Mouse (Mus musculus) heart, embryonic 13.5 days (tissue): ENCODE results near the gene Nicn1. TPM values are rescaled to one million over a fixed set of nuclear protein-coding genes. Genes with fewer than 3 reads are reported as not detected.
"Not testable (repeated sequence)": the region's sequence is repeated elsewhere in the genome, so short reads cannot be mapped to it uniquely, and the experiment has no call there.

Experiments used
- ATAC-seq: fragments of 200-750 bp; cut with Nextera tagmentation; 2 replicates; pipeline ENCODE4 v1.8.0; 2017; ENCODE audit warnings: moderate TSS enrichment; ENCODE audit not compliant: insufficient number of reproducible peaks, low FRiP score, low TSS enrichment; ENCODE audit errors: extremely low read depth
- H3K27ac ChIP-seq: fragments of 300-500 bp; sonication (generic); replicated peaks from 2 replicates; pipeline ENCODE4 v1.5.1; 2015; ENCODE audit warnings: moderate library complexity, mild to moderate bottlenecking, inconsistent platforms
- H3K27me3 ChIP-seq: fragments of 300-500 bp; sonication (generic); replicated peaks from 2 replicates; pipeline ENCODE4 v1.6.1; 2015; ENCODE audit warnings: mild to moderate bottlenecking, inconsistent platforms
- H3K36me3 ChIP-seq: fragments of 300-500 bp; sonication (generic); 2 replicates; pipeline ENCODE4 v1.6.1; 2015; ENCODE audit warnings: mild to moderate bottlenecking, inconsistent platforms
- H3K4me1 ChIP-seq: fragments of 300-500 bp; sonication (generic); 2 replicates; pipeline ENCODE4 v1.6.1; 2015; ENCODE audit warnings: inconsistent platforms
- H3K4me2 ChIP-seq: fragments of 300-500 bp; sonication (generic); 2 replicates; pipeline ENCODE4 v1.6.1; 2015; ENCODE audit warnings: inconsistent platforms, mild to moderate bottlenecking, moderate library complexity
- H3K4me3 ChIP-seq: fragments of 300-500 bp; sonication (generic); 2 replicates; pipeline ENCODE4 v1.5.1; 2015; ENCODE audit warnings: moderate library complexity, mild to moderate bottlenecking, inconsistent platforms
- H3K9ac ChIP-seq: fragments of 300-500 bp; sonication (generic); 2 replicates; pipeline ENCODE4 v1.6.1; 2015; ENCODE audit warnings: inconsistent platforms, mild to moderate bottlenecking, moderate library complexity
- H3K9me3 ChIP-seq: fragments of 300-500 bp; sonication (generic); 2 replicates; pipeline ENCODE4 v1.6.1; 2016; ENCODE audit warnings: inconsistent platforms
- WGBS: fragments of 180-500 bp; shearing (Covaris S2); methylation state at CpG from one replicate; pipeline ENCODE4 v1.1.7; 2015; ENCODE audit warnings: mixed read lengths; 5-methylcytosine and 5-hydroxymethylcytosine counted together
- polyA plus RNA-seq: library from polyadenylated mRNA; unstranded; fragments of >200 nt; fragmentation: Nextera tagmentation; extraction: Ambion mirVana; gene quantifications from 2 replicates; pipeline ENCODE4 v1.2.1, GENCODE M21; 2015

Nicn1 gene
- polyA plus RNA-seq, 1 experiment from 2014 or later = 24.3 TPM

DNA sequence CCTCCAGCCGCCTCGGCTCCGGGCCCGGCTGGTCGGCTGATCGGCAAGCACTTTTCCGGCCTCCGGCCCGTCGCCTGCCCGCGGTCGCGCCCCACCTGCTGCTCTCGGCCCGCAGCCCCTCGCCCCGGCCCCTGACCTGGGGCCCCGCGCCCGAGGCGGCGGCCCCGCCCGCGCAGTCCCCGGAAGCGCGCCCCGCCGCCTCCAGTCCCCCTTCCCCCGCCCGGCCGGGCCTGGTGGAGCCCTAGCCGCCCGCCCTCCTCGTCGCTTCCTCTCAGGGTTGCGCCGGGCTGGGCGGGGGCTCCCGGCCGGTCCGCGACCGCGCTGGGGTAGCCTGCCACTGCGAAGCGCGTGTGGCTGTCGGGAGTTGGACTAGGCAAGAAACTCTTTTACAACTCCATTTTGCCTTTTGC lies 16.3 kb downstream of the Nicn1 start:
- peak overlapping the region; percentile 92 for H3K4me2 ChIP-seq
- peak overlapping the region; percentile 95 for H3K9ac ChIP-seq
- H3K27ac ChIP-seq = peak overlapping the region; percentile 100
- peak overlapping the region; percentile 77 for H3K4me3 ChIP-seq
- ATAC-seq = peak; percentile 82
- no peaks in the 10 kb centered on the region for H3K27me3 ChIP-seq
- H3K9me3 ChIP-seq = no peaks in the 10 kb centered on the region
- H3K36me3 ChIP-seq = peaks cover 27% of the 10 kb centered on the region
- under 1% methylated on average over 28 of the region's 51 CpGs for WGBS
- peaks cover 56% of the 10 kb centered on the region for H3K4me1 ChIP-seq

- Histone ChIP-seq H3K4me1 (peaks cover 62% of the 10 kb centered on the region), H3K4me3 (peak overlapping the region; percentile 77), H3K9ac (peak overlapping the region; percentile 95), H3K36me3 (peaks cover 21% of the 10 kb centered on the region), H3K9me3 (no peaks in the 10 kb centered on the region), H3K27me3 (no peaks in the 10 kb centered on the region), H3K4me2 (peak overlapping the region; percentile 92), H3K27ac (peak overlapping the region; percentile 100)
- WGBS = 6% methylated on average over 12 of the region's 12 CpGs
- no peak for ATAC-seq
Measured at GRCm38 (mm10) chr9:108307021-108307807, 17.0 kb downstream of the Nicn1 start.

- H3K36me3 ChIP-seq = peaks cover 12% of the 10 kb centered on the region
- no peak for ATAC-seq
- H3K27ac ChIP-seq = peak overlapping the region; percentile 51
- peak overlapping the region; percentile 95 for H3K9ac ChIP-seq
- H3K4me1 ChIP-seq = peaks cover 69% of the 10 kb centered on the region
- no peaks in the 10 kb centered on the region for H3K27me3 ChIP-seq
- H3K4me3 ChIP-seq = peak overlapping the region; percentile 77
- 26% methylated on average over 2 of the region's 2 CpGs for WGBS
- H3K4me2 ChIP-seq = peak overlapping the region; percentile 92
- no peaks in the 10 kb centered on the region for H3K9me3 ChIP-seq
Measured at GRCm38 (mm10) chr9:108308141-108308540, 17.9 kb downstream of the Nicn1 start.

GRCm38 (mm10) chr9:108317572-108317971 lies 27.3 kb downstream of the Nicn1 start:
- WGBS = 90% methylated on average over 3 of the region's 3 CpGs
- Histone ChIP-seq H3K4me1 (peaks cover 18% of the 10 kb centered on the region; the same call in 1 of the 2 replicates), H3K9ac (no peak overlapping the region), H3K4me2 (no peak overlapping the region), H3K4me3 (no peak overlapping the region), H3K36me3 (peaks cover 76% of the 10 kb centered on the region), H3K9me3 (no peaks in the 10 kb centered on the region), H3K27me3 (no peaks in the 10 kb centered on the region), H3K27ac (no peak overlapping the region)
- ATAC-seq = no peak

GRCm38 (mm10) chr9:108318462-108318861 lies 28.2 kb downstream of the Nicn1 start:
- WGBS = 82% methylated on average over 2 of the region's 2 CpGs
- H3K27ac ChIP-seq = no peak overlapping the region
- H3K4me2 ChIP-seq = no peak overlapping the region
- no peak for ATAC-seq
- no peaks in the 10 kb centered on the region for H3K9me3 ChIP-seq
- peaks cover 81% of the 10 kb centered on the region for H3K36me3 ChIP-seq
- H3K27me3 ChIP-seq = no peaks in the 10 kb centered on the region
- H3K9ac ChIP-seq = no peak overlapping the region
- no peak overlapping the region for H3K4me3 ChIP-seq
- peaks cover 16% of the 10 kb centered on the region; the same call in 1 of the 2 replicates for H3K4me1 ChIP-seq

DNA sequence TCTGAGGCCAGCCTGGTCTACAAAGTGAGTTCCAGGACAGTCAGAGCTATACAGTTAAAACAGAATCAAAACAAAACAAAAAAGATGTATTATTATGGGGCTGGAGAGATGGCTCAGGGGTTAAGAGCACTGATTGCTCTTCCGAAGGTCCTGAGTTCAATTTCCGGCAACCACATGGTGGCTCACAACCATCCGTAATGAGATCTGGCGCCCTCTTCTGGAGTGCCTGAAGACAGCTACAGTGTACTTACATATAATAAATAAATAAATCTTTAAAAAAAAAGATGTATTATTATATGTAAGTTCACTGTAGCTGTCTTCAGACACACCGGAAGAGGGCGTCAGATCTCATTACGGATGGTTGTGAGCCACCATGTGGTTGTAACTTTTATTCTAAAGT lies 31.8 kb downstream of the Nicn1 start:
- not testable (repeated sequence) for H3K27ac ChIP-seq, H3K4me2 ChIP-seq, H3K9me3 ChIP-seq, H3K9ac ChIP-seq, H3K27me3 ChIP-seq, H3K4me3 ChIP-seq, ATAC-seq
- 90% methylated on average over 7 of the region's 7 CpGs for WGBS
- H3K36me3 ChIP-seq = peaks cover 60% of the 10 kb centered on the region
- H3K4me1 ChIP-seq = 0 out of 2 replicates have a peak, but pooled peaks cover 14% of the 10 kb centered on the region

DNA sequence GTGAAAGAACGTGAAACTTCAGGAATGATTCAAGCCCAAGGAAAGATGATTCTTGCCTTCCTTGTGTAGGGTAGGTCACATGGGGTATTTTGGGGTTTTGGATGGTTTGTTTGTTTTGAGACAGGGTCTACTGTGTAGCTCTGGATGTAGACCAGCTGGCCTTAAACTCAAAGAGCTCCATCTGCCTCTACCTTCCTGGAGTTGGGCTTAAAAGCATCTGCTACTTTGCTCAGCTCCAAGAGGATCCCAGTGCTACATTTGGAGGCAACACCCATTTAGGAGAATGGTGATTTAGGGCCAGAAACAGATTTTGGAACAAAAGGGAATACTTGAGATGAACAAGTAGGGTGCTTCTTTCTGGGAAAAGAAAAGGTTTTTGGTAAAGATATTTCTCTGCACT lies 34.6 kb downstream of the Nicn1 start:
- Histone ChIP-seq H3K9me3 (no peaks in the 10 kb centered on the region), H3K9ac (no peak overlapping the region), H3K36me3 (peaks cover 70% of the 10 kb centered on the region), H3K27me3 (no peaks in the 10 kb centered on the region), H3K4me1 (0 out of 2 replicates have a peak, but pooled peaks cover 14% of the 10 kb centered on the region), H3K27ac (no peak overlapping the region), H3K4me3 (no peak overlapping the region), H3K4me2 (no peak overlapping the region)
- WGBS = 93% methylated on average over 1 of the region's 1 CpGs
- ATAC-seq = no peak

DNA sequence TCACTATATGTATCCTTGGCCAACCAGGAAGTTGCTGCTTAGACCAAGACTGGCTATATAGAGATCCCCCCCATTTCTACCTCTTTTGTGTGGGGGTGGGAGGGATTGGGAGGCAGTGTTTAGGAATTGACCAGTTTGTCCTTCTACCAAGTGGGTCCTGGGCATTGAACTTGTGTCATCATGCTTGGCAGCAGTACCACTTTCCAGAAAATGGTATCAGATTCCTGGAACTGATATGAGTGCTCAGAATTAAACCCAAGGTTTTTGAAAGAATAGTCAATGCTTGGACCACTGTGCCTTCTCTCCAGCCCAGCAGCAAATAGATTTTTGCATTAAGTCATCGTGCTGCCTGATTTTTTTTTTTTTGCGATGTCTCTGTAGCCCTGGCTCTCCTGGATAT lies 35.6 kb downstream of the Nicn1 start:
- Histone ChIP-seq H3K9ac (no peak overlapping the region), H3K27me3 (no peaks in the 10 kb centered on the region), H3K4me1 (0 out of 2 replicates have a peak, but pooled peaks cover 11% of the 10 kb centered on the region), H3K36me3 (peaks cover 71% of the 10 kb centered on the region), H3K4me2 (no peak overlapping the region), H3K27ac (no peak overlapping the region), H3K4me3 (no peak overlapping the region), H3K9me3 (no peaks in the 10 kb centered on the region)
- ATAC-seq = no peak
- WGBS = 100% methylated on average over 2 of the region's 2 CpGs

DNA sequence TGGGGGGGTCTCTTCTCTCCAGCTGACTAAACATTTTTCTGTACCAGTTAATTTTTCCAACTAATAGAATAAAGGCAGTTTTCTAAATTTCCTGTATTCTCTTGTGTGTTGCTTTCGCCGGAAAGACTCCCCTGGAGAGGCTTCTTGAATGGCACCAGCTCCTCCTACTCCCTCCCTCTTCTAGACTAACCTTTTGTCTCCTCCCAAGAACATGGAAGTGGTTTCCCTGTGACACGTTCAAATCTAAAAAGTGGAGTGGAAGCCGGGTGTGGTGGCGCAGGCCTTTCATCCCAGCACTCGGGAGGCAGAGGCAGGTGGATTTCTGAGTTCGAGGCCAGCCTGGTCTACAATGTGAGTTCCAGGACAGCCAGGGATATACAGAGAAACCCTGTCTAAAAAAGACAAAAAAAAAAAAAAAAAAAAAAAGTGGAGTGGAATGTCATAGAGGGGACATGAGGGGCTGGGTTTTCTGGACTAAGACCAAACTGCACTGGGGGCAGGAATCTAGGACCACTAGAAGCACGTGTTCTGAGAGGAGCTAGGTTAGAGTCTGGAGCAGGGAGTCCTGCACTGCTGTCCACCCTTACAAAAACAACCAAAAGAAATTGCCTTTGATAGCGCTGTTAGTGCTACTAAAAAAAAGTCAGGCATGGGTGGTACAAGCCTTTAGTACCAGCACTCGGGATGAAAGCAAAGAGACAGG lies 47.8 kb downstream of the Nicn1 start:
- peaks cover 37% of the 10 kb centered on the region for H3K4me1 ChIP-seq
- peak overlapping the region; percentile 87; the same call in 1 of the 2 replicates for H3K4me3 ChIP-seq
- H3K36me3 ChIP-seq = peaks cover 46% of the 10 kb centered on the region
- 62% methylated on average over 10 of the region's 10 CpGs for WGBS
- peak overlapping the region; percentile 87 for H3K4me2 ChIP-seq
- ATAC-seq = no peak
- peak overlapping the region; percentile 97 for H3K27ac ChIP-seq
- peak overlapping the region; percentile 97 for H3K9ac ChIP-seq
- no peaks in the 10 kb centered on the region for H3K27me3 ChIP-seq
- H3K9me3 ChIP-seq = no peaks in the 10 kb centered on the region

DNA sequence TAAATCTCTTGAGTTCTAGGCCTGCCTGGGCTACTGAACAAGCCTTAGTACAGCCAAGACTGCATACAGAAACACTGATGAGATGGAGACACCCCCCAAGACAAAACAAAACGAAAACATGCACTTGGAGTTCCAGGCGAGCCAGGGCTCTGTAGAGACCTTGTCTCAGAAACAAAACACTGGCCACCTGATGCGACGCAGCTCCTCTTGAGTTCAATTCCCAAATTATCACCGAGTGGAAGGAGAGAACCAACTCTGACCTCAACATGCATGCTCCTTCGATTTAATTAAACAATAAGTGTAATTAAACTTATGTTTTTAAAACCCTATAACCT lies 48.3 kb downstream of the Nicn1 start:
- Histone ChIP-seq H3K9ac (peak overlapping the region; percentile 97), H3K4me2 (peak overlapping the region; percentile 87), H3K36me3 (peaks cover 41% of the 10 kb centered on the region), H3K4me1 (peaks cover 37% of the 10 kb centered on the region), H3K27me3 (no peaks in the 10 kb centered on the region), H3K9me3 (no peaks in the 10 kb centered on the region), H3K4me3 (peak overlapping the region; percentile 87), H3K27ac (peak overlapping the region; percentile 97)
- WGBS = 27% methylated on average over 6 of the region's 6 CpGs
- ATAC-seq = no peak

- Histone ChIP-seq H3K9me3 (no peaks in the 10 kb centered on the region), H3K4me1 (peaks cover 37% of the 10 kb centered on the region), H3K4me3 (peak within 1 kb of the TSS; percentile 87), H3K27me3 (no peaks in the 10 kb centered on the region), H3K4me2 (peak within 1 kb of the TSS; percentile 87), H3K27ac (peak within 1 kb of the TSS; percentile 97), H3K9ac (peak within 1 kb of the TSS; percentile 97), H3K36me3 (peaks cover 35% of the 10 kb centered on the region)
- under 1% methylated on average over 49 of the region's 49 CpGs for WGBS
- ATAC-seq = peak; percentile 89
Measured at GRCm38 (mm10) chr9:108338886-108339781, 48.9 kb downstream of the Nicn1 start, which contains the start of gene Gpx1. Gene Gpx1, plus strand, starts transcription at chr9:108338903.
